Mouse (Mus musculus): ENCODE data around the gene Il5.

GRCm38 (mm10) chr11:53742353-53742752 is 21.8 kb downstream of the Il5 start:
- no peak; the same call in 1 of the 2 replicates for TF ChIP-seq CTCF (IDR thresholded peaks at IDR 0.05; ENCODE audit: borderline replicate concordance, extremely low read depth, insufficient read depth, insufficient read length)
- no peak for TF ChIP-seq POLR2A (IDR thresholded peaks at IDR 0.05; ENCODE audit: borderline replicate concordance, extremely low read depth, insufficient read depth, insufficient read length, poor library complexity, severe bottlenecking)

Measured in brain, embryonic 14.5 days (tissue).